Mouse (Mus musculus) cerebellum, adult 11-12 months (tissue): ENCODE data around the gene Skida1.

Experiments
- DNase-seq: peaks from one replicate; pipeline ENCODE4 v3.0.0; 2022

Skida1 gene

GRCm38 (mm10) chr2:18038141-18038752 lies 10.6 kb downstream of the Skida1 start:
- no peak for DNase-seq

- no peak for DNase-seq
Measured at GRCm38 (mm10) chr2:18037491-18037890, 11.4 kb downstream of the Skida1 start, which contains the start of gene A930004D18Rik. TSS of gene A930004D18Rik (minus strand) at chr2:18037737.

GRCm38 (mm10) chr2:18034371-18035250 lies 14.2 kb downstream of the Skida1 start:
- no peak for DNase-seq

- DNase-seq: no peak
Measured at GRCm38 (mm10) chr2:18033166-18034108, 15.4 kb downstream of the Skida1 start.

GRCm38 (mm10) chr2:18032538-18032895 lies 16.3 kb downstream of the Skida1 start:
- DNase-seq: no peak

GRCm38 (mm10) chr2:18031831-18032537 lies 16.9 kb downstream of the Skida1 start:
- DNase-seq: no peak

GRCm38 (mm10) chr2:18031271-18031821 lies 17.5 kb downstream of the Skida1 start:
- no peak for DNase-seq

GRCm38 (mm10) chr2:18030581-18030980 lies 18.3 kb downstream of the Skida1 start:
- no peak for DNase-seq

GRCm38 (mm10) chr2:18029656-18030055 lies 19.2 kb downstream of the Skida1 start:
- no peak for DNase-seq

- peak; percentile 90 for DNase-seq
Measured at GRCm38 (mm10) chr2:18028140-18029021, 20.5 kb downstream of the Skida1 start.

GRCm38 (mm10) chr2:18027448-18028139 lies 21.3 kb downstream of the Skida1 start:
- DNase-seq: peak; percentile 92

GRCm38 (mm10) chr2:18026116-18026947 lies 22.5 kb downstream of the Skida1 start:
- DNase-seq: peak; percentile 53

- no peak for DNase-seq
Measured at GRCm38 (mm10) chr2:18025781-18026115, 23.1 kb downstream of the Skida1 start.

- no peak for DNase-seq
Measured at GRCm38 (mm10) chr2:18025116-18025515, 23.7 kb downstream of the Skida1 start.

- DNase-seq: no peak
Measured at GRCm38 (mm10) chr2:18022886-18023285, 26.0 kb downstream of the Skida1 start.

GRCm38 (mm10) chr2:18019122-18019521 lies 29.7 kb downstream of the Skida1 start:
- DNase-seq: no peak

- DNase-seq: no peak
Measured at GRCm38 (mm10) chr2:18017321-18017720, 31.5 kb downstream of the Skida1 start.

- no peak for DNase-seq
Measured at GRCm38 (mm10) chr2:18016639-18017038, 32.2 kb downstream of the Skida1 start.

GRCm38 (mm10) chr2:18015581-18015980 lies 33.3 kb downstream of the Skida1 start:
- DNase-seq: no peak

GRCm38 (mm10) chr2:18012866-18013265 lies 36.0 kb downstream of the Skida1 start:
- no peak for DNase-seq
